Mouse (Mus musculus) stomach, postnatal 0 days (tissue): ENCODE data around the gene Slain1.

Experiments used
- CTCF ChIP-seq: IDR thresholded peaks from 2 replicates; pipeline ENCODE4 v1.5.1; 2016; ENCODE audit warnings: antibody characterized with exemption, low read depth, mild to moderate bottlenecking, moderate library complexity
- EP300 ChIP-seq: optimal IDR thresholded peaks from 2 replicates; pipeline ENCODE3; 2016; ENCODE audit warnings: antibody characterized with exemption

GRCm38 (mm10) chr14:103751384-103751783 is 101.4 kb downstream of the Slain1 start:
- no peak for TF ChIP-seq CTCF
- no peak for TF ChIP-seq EP300
